ENCODE assay signal across 24 mouse cellular contexts in genomic region chr6:51736051-51736450, GRCm38 (mm10).
"Had no signal": no experiment of that assay in that cellular context is flagged by ENCODE, and none has a peak within 500 bp of the region (broad histone marks: within the 10 kb centered on the region; RNA-seq: fewer than 3 reads in every experiment).

No protein-coding gene starts in this region.

- H3K36me3 ChIP-seq: heart, embryonic 13.5 days; heart, embryonic 15.5 days; hindbrain, embryonic 13.5 days; intestine, embryonic 15.5 days; limb, embryonic 13.5 days; limb, embryonic 15.5 days; liver, embryonic 12.5 days had no signal

- H3K9me3 ChIP-seq: heart, embryonic 13.5 days; heart, embryonic 15.5 days; hindbrain, embryonic 13.5 days; intestine, embryonic 15.5 days; limb, embryonic 13.5 days; limb, embryonic 15.5 days; liver, embryonic 12.5 days had no signal

- ATAC-seq: hindbrain, embryonic 16.5 days; inflammation-experienced regulatory T-cells, adult 6 months; intestine, embryonic 15.5 days; intestine, postnatal 0 days; liver, embryonic 12.5 days had no signal

- H3K4me2 ChIP-seq: heart, embryonic 11.5 days; heart, embryonic 13.5 days; heart, embryonic 15.5 days; hindbrain, embryonic 13.5 days; intestine, embryonic 15.5 days; limb, embryonic 13.5 days; limb, embryonic 15.5 days; liver, embryonic 12.5 days had no signal

- DNase-seq: gastrocnemius, adult 2 months; gastrocnemius, postnatal 10 days; gastrocnemius, postnatal 25 days; heart, adult 2 months; heart, postnatal 14 days; heart, postnatal 36 days; kidney, postnatal 10 days; kidney, postnatal 25 days; kidney, postnatal 4 days; left cerebral cortex, postnatal 4 days had no signal

- H3K9ac ChIP-seq: heart, embryonic 13.5 days; heart, embryonic 15.5 days; hindbrain, embryonic 13.5 days; intestine, embryonic 15.5 days; limb, embryonic 13.5 days; limb, embryonic 15.5 days; liver, embryonic 12.5 days; liver, embryonic 14.5 days had no signal

- H3K27ac ChIP-seq: gastrocnemius, adult 2 months; heart, adult 2 months; heart, embryonic 13.5 days; heart, embryonic 15.5 days; hindbrain, embryonic 13.5 days; intestine, embryonic 15.5 days; layer of hippocampus, adult 2 months; left cerebral cortex, adult 2 months; limb, embryonic 13.5 days; limb, embryonic 15.5 days; liver, embryonic 12.5 days; liver, embryonic 14.5 days had no signal

- H3K4me1 ChIP-seq: intestine, embryonic 15.5 days; liver, embryonic 12.5 days had no signal

- H3K4me3 ChIP-seq: gastrocnemius, adult 2 months; heart, adult 2 months; heart, embryonic 13.5 days; heart, embryonic 15.5 days; hindbrain, embryonic 13.5 days; intestine, embryonic 15.5 days; layer of hippocampus, adult 2 months; left cerebral cortex, adult 2 months; limb, embryonic 13.5 days; limb, embryonic 15.5 days; liver, embryonic 12.5 days had no signal

- H3K27me3 ChIP-seq: heart, embryonic 13.5 days; heart, embryonic 15.5 days; hindbrain, embryonic 13.5 days; intestine, embryonic 15.5 days; limb, embryonic 13.5 days; liver, embryonic 12.5 days had no signal
